Mouse (Mus musculus) lung, adult 2 months (tissue): ENCODE results near the gene Smyd1.

Experiments
- CTCF ChIP-seq: fragments of 200-500 bp; IDR thresholded peaks from 2 replicates; pipeline ENCODE4 v1.5.1; 2011; ENCODE audit warnings: mild to moderate bottlenecking, low read length, control low read depth; ENCODE audit not compliant: insufficient read depth
- POLR2A ChIP-seq: fragments of 200-500 bp; IDR thresholded peaks from 2 replicates; pipeline ENCODE4 v1.6.1; 2011; ENCODE audit warnings: low read depth, mild to moderate bottlenecking, control low read depth, low read length, borderline replicate concordance; ENCODE audit errors: extremely low read depth

GRCm38 (mm10) chr6:71201925-71202324 is 120.1 kb downstream of the Smyd1 start:
- no peak for TF ChIP-seq CTCF
- TF ChIP-seq POLR2A: no peak
